Mouse (Mus musculus) liver, embryonic 15.5 days (tissue): ENCODE results near the gene Padi3. TPM values are rescaled to one million over a fixed set of nuclear protein-coding genes. Genes with fewer than 3 reads are reported as not detected.

Experiments used
- polyA plus RNA-seq: library from polyadenylated mRNA; unstranded; fragments of >200 nt; fragmentation: Nextera tagmentation; extraction: Ambion mirVana; gene quantifications from 2 replicates; pipeline ENCODE4 v1.2.1, GENCODE M21; 2015

Gene Padi3
- polyA plus RNA-seq, 1 experiment from 2014 or later = 0.17 TPM

Other genes starting within 250 kb of the Padi3 start
- 4.8 and 6.5 TPM in 2 replicates for gene Arhgef10l, start 144.6 kb downstream of the Padi3 start, polyA plus RNA-seq
- 28.0 and 32.1 TPM in 2 replicates for gene Rcc2, start 110.1 kb downstream of the Padi3 start, polyA plus RNA-seq
- gene Padi6, start 68.0 kb downstream of the Padi3 start, polyA plus RNA-seq = not detected in 2 replicates
- gene Padi4, start 36.4 kb downstream of the Padi3 start, polyA plus RNA-seq = 2.8 and 4.1 TPM in 2 replicates
- gene Padi1, start 35.1 kb upstream of the Padi3 start, polyA plus RNA-seq = 0.02 and 0.03 TPM in 2 replicates
- gene Padi2, start 95.7 kb upstream of the Padi3 start, polyA plus RNA-seq = 1.6 and 2.2 TPM in 2 replicates
- gene Sdhb, start 150.6 kb upstream of the Padi3 start, polyA plus RNA-seq = 192 and 196 TPM in 2 replicates
- gene Atp13a2, start 176.2 kb upstream of the Padi3 start, polyA plus RNA-seq = 17.4 and 20.3 TPM in 2 replicates
- 17.5 and 21.1 TPM in 2 replicates for gene Mfap2, start 199.8 kb upstream of the Padi3 start, polyA plus RNA-seq
- gene Crocc, start 249.9 kb upstream of the Padi3 start, polyA plus RNA-seq = 0.77 and 0.88 TPM in 2 replicates